Mouse (Mus musculus) mature B cell (primary cell): ENCODE data around the gene Pklr.

Experiments used
- in situ Hi-C: fragments of 300-500 bp; cut with MboI; formaldehyde crosslinking; loops from 2 replicates; pipeline ENCODE4 v1.14.3; 2019

The Pklr gene

GRCm38 (mm10) chr3:89193853-89194252 is 57.9 kb downstream of the Pklr start:
- in situ Hi-C loops, result no loop called here
